Mouse (Mus musculus) adrenal gland, postnatal 25 days (tissue): ENCODE measurements around the gene Gemin2. TPM values are rescaled to one million over a fixed set of nuclear protein-coding genes. Genes with fewer than 3 reads are reported as not detected.
A peak's percentile ranks its signal among the peaks of the same experiment; 100 is the strongest.
"Not testable (repeated sequence)": the region's sequence is repeated elsewhere in the genome, so short reads cannot be mapped to it uniquely, and the experiment has no call there.

Source experiments
- DNase-seq: peaks from one replicate; pipeline ENCODE4 v3.0.0; 2021; ENCODE audit warnings: mixed read lengths
- total RNA-seq: library from RNA; stranded (reverse); gene quantifications from 2 replicates; pipeline ENCODE4 v1.2.3, GENCODE M21; 2021

Gemin2 gene
- total RNA-seq, 1 experiment from 2014 or later, result 10.6 TPM

- DNase-seq, result not testable (repeated sequence)
Measured at GRCm38 (mm10) chr12:59058242-59058641, 45.0 kb downstream of the Gemin2 start.

- DNase-seq, result no peak
Measured at GRCm38 (mm10) chr12:59060322-59060721, 47.1 kb downstream of the Gemin2 start.

GRCm38 (mm10) chr12:59060993-59061595, 47.9 kb downstream of the Gemin2 start, which contains the start of gene Trappc6b:
Trappc6b (minus strand) TSS chr12:59061472.
- peak; percentile 77 for DNase-seq

GRCm38 (mm10) chr12:59064837-59065236, 51.6 kb downstream of the Gemin2 start:
- no peak for DNase-seq

GRCm38 (mm10) chr12:59065776-59066175, 52.6 kb downstream of the Gemin2 start:
- DNase-seq, result no peak

GRCm38 (mm10) chr12:59066448-59067077, 53.4 kb downstream of the Gemin2 start, which contains the start of gene Pnn:
Pnn (plus strand) TSS chr12:59066884.
- DNase-seq, result peak; percentile 97

GRCm38 (mm10) chr12:59067095-59067494, 53.9 kb downstream of the Gemin2 start:
- peak; percentile 35 for DNase-seq

GRCm38 (mm10) chr12:59068791-59069190, 55.6 kb downstream of the Gemin2 start:
- no peak for DNase-seq

- DNase-seq, result no peak
Measured at GRCm38 (mm10) chr12:59072286-59072685, 59.1 kb downstream of the Gemin2 start.

GRCm38 (mm10) chr12:59074052-59074451, 60.9 kb downstream of the Gemin2 start:
- DNase-seq, result no peak

- DNase-seq, result no peak
Measured at GRCm38 (mm10) chr12:59076996-59077395, 63.8 kb downstream of the Gemin2 start.

- no peak for DNase-seq
Measured at GRCm38 (mm10) chr12:59077883-59078282, 64.7 kb downstream of the Gemin2 start.

Other genes starting within 250 kb of the Gemin2 start
- gene Sec23a, start 1.4 kb upstream of the Gemin2 start, total RNA-seq, result 41.1 and 50.2 TPM in 2 replicates
- 85.8 and 96.1 TPM in 2 replicates for gene Trappc6b, start 48.1 kb downstream of the Gemin2 start, total RNA-seq
- 56.2 and 56.3 TPM in 2 replicates for gene Pnn, start 53.5 kb downstream of the Gemin2 start, total RNA-seq
- gene Mia2, start 82.4 kb downstream of the Gemin2 start, total RNA-seq, result 165 and 173 TPM in 2 replicates
- 29.2 and 43.3 TPM in 2 replicates for gene Fbxo33, start 206.3 kb downstream of the Gemin2 start, total RNA-seq